Mouse (Mus musculus): ENCODE data around the gene Def8.
A peak's percentile ranks its signal among the peaks of the same experiment; 100 is the strongest.

Def8 gene

DNA sequence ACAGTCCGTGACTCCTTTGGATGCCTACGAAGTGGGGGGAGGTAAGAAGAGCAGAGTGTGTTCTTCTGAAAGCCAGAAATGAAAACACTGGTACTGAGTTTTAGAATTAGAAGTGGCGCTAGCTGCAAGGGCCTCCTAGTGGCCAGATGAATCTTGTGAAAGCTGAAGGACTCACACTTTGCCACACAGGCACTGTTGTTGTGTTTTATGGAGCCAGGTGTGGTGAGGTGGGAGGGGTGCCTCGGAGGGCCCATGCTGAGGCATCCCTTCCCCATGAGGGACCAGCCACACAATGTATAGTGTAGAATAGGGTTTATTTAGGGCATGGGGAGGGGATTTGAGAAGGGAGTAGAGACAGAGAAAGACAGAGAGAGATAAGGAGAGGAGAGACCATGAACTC, 74.4 kb downstream of the Def8 start:
- DNase-seq: no peak

DNA sequence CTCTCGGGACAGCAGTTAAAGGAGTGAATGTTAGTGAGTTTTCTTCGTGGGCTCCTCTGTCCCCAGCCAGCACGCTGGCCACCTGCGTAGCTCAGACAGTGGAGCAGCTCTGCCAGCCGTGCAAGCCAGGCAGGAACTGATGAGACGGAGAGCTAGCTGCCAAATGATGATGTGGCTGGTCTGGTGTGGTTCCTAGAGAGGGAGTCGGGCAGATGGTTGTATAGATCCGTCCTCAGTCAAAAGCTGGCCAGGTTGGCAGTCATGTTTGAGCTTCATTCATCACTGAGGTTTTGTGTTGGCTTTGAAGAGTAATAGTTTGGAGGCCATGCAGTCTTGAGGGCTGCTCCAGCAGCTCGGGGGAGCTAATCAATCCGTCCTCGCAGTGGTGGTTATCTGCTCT, 75.6 kb downstream of the Def8 start:
- DNase-seq: peak; percentile 25 to 31

DNA sequence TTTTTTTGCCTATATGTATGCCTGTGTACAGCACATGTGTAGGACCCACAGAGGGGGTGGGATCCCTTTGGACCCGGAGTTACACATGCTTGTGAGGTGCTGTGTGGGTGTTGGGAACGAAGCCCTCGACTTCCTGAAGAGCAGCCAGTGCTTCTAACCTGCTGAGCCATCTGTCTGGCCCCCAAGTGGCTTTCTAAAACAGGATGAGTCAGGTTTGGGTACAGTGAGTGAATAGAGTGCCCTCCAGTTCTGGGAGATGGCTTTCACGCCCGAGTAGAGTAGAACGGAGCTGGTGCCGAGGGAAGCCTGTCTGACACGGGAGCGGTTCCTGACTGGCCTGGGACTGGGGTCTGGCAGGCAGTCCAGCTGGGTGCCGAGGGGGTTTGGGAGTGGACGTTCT, 76.2 kb downstream of the Def8 start:
- DNase-seq: no peak

DNA sequence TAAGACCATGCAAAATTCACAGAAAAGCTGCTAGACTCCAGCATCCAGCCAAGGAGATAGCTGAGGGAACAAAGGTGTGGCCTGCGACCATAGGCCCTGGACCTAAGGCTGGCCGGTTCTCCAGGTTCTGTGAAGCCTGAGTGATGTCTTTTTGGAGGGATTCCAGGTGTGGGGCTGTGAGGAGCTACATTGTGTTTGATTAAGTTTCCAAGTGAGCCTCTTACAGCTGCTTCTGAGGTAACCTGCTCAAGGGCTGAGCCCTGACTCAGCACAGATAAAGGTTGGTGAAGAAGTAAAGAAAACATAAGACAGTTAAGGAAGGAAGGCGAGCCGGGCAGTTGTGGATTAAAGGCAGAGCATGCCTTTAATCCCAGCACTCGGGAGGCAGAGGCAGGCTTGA, 78.9 kb downstream of the Def8 start:
- no peak for DNase-seq

DNA sequence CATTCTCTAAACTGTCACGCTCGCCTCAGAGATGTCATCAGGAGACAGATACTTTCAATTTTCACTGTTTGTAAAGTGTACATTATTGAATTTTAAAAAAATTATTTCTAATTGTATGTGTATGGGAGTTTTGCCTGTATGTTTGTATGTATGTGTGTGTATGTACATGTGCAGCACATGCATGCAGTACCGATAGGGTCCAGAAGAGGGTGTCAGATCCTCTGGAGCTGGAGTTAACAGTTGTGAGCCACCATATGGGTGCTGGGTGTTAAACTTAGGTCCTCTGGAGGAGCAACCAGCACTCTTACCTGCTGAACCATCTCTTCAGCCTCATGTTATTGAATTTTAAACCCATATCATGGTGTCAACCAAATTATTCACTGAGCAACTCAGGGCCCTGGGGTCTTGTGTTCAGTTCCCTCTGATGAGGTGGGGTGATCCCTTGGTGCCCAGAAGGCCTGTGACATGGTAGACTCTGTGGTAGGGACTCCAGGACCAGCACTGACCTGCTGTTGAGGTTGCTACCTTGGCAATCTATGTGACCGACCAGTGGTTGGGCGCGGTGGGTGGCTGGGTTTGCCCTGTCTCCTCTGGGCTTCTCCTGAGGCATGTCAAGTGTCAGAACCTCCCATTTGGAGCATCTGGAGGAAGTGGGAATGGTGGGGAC, 80.6 kb downstream of the Def8 start:
- no peak for DNase-seq

DNA sequence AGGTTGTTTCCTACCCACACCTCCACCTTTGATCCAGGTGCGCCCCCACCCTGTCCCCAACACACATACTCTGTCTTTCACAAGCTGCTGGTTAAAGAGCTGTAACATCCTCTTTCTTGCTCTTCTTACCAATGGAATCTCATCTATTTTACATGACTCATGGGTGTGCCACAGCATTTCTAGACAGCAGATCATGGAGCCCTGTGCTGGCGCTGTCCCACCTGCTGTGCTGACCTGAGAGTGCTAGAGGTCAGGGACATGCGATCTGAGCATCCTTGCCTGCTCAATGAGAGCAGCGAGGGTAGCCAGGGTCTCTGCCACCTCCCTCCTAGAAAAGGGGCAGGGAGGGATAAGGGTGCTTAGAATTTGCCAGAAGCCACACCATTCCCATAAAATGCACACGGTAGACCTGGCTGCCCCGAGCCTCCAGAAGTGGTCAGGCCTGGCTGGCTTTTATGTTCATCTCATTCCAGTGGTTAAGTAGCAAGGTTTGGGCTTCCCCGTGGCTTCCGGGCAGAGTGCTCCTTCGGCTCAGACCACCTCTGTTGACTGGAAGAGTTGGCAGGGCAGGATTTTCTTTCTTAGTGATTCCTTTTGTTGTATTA, 81.4 kb downstream of the Def8 start:
- DNase-seq: no peak

DNA sequence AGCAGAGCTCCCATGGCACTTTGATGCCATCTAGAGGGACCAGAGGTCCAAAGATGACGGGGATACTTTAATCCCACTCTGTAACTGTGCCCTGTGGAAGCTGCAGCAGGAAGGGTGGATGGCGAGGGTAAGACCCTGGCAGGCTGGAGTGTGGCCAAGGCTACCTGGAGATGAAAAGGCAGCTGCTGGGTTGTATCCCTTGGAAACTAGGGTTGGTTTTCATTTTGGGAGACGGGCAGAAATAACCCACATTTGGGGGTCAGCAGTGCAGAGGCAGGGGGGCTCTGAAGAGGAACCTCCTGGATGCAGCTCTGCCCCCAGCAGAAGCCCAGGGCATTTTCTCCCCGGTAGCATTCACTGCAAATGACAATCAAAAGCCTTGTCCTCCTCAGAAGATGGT, 81.9 kb downstream of the Def8 start:
- no peak for DNase-seq

DNA sequence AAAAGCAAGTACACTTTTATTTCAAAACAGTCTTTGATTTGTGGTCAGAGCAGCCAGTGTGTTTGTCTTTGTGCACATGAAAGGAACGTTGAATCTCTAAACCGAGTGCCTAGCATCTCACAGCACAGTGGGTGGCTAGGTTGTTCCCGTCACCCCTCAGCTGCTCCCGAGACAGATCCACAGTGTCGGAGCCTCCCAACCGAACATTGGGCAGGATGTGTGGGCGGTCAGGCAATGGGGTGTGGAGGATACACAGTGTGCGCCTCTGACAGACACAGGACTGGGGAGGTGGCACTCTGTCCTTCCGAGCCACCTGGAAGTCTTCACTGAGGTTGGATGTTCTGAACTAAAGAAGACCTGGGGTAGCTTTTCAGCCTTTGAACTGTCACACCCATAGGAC, 82.4 kb downstream of the Def8 start:
- DNase-seq: no peak

DNA sequence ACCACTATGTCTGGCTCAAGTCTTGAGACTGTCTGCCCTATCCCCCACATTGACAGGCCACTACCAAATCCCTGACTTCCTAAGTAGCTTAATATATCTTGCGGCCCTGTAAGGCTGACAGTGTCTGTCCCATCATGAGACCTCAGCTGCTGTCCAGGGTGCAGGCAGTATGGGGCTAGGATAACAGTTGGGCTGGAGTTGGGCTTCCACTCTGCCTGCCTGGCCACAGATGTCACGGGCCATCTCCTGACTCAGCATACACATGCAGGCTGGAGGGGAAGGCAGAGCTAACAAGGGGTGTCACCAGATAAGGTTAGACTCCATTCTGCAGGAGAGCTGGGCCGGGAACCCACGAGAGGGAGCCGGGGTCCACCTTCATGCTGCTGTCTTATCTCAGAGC, 83.8 kb downstream of the Def8 start:
- no peak for DNase-seq

DNA sequence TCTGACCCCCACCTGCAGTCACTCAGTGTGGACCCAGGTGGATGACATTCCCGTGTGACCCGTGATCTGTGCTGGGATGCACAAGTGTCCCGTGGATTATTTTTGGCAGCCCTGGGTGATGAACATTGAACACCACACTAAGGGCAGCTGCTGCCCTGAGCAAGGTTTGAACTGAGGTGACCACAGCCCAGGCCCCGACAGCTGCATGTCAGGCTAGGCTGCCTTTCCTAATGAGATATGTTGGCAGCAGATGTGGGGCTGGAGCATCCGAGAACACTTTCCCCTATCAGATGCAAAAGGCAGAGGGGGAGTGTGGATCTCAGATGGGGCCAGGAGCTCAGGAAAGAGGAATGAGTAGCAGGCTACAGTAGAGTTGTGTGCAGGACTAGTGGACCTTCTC, 87.5 kb downstream of the Def8 start:
- no peak for DNase-seq

Data from cerebellum, postnatal 36 days (tissue).